Mouse (Mus musculus): Measurements from ENCODE around the gene Zbtb46.

Gene Zbtb46

DNA sequence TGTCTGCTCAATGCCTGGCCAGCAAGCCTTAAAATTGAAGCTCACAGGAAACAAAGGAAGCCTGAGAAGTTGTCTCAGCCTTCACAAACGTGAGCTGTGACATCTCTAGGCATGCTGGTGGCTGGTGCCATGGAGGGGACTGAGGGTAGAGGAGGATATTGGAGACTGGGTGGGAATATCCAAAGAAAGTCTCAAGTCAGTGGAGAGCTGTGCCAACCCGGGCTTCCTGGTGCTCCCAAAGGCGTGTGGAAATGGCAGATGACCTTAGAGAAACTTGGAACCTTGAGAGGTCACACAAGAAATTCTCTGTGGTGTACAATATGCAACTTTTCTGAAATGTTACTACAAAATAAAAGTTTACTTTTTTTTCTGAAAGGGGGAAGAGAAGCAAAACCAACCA, 6.2 kb upstream of the Zbtb46 start:
- no peak for DNase-seq (ENCODE audit: low read depth, low spot score)

DNA sequence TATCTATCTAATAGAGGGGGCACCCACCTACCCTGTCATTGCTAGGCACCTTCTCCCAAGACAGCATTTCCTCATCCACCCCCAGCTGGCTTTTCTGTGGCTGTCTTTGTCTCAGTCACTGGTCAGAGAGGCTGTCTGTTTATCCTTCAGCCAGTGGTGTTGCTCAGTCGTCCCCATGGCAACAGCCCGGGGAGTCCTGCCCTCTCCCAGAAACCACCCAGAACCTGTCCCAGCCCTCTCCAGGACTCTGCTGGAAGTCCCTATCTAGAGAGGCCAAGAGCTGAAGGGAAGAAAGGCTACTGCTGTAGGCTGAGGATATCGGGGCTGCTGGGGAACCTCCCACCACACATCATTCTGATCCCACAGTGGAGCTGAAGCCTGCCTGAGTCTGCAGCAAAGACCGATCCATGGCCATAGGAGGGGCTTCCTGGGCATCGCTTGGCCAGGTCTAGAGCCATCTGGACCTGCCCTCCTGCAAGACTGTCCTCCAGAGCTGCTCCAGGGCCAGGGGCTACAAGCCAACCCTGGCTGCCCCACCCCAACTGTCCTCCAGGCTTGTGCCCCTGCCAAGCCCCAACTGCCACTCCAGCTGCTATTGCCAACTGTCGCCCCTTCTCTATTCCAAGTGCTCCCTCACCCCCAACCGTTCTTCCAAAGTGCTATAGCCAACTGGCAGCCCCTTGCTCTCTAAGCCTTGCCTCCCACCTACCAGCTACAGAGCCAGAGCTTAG, 3.9 kb upstream of the Zbtb46 start:
- no peak for DNase-seq (ENCODE audit: low read depth, low spot score)

DNA sequence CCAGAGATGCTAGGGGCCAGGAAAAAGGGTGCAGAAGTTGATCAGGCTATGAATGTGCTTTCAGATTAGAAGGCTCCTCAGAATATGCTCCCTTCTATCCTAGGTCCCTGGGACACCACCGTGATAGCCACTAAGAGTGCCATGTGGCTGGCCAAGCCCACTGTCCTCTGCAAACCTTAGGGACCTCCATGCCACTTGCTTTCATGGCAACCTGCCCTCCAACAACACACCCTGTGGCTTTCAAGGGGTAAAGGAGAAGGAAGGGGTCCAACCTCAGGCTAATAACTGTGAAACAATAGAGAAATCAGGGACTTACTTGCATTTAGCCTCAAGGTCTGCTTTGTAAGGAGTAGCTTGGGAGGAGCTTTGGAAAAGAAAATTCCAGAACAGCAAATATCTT, 3.4 kb upstream of the Zbtb46 start:
- DNase-seq (ENCODE audit: low read depth, low spot score), result no peak

DNA sequence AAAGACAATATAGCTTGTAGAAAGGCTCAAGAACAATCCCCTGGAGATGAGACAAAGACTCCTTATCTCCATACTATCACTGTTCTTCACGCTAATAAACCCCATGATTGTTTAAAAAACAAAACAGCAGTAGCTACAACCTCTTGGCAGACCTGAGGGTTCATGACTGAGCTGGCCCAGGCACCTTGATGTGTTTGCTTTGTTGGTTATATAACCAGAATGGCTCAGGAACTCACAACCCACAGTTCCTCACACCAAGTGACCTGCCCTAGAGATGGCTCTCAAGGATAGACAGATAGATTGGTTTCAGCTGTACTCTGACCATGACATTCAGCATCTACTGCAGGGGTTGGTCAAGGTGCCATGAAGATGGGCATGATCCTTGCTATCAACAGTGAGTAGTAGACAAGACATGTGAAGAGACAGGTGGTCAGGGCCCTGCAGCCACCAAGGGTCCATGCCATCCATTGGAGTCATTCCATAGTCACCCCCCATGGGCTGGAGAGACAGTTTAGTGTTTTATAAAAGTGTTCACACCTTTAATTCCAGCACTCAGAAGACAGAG, 2.4 kb upstream of the Zbtb46 start:
- no peak for DNase-seq (ENCODE audit: low read depth, low spot score)

DNA sequence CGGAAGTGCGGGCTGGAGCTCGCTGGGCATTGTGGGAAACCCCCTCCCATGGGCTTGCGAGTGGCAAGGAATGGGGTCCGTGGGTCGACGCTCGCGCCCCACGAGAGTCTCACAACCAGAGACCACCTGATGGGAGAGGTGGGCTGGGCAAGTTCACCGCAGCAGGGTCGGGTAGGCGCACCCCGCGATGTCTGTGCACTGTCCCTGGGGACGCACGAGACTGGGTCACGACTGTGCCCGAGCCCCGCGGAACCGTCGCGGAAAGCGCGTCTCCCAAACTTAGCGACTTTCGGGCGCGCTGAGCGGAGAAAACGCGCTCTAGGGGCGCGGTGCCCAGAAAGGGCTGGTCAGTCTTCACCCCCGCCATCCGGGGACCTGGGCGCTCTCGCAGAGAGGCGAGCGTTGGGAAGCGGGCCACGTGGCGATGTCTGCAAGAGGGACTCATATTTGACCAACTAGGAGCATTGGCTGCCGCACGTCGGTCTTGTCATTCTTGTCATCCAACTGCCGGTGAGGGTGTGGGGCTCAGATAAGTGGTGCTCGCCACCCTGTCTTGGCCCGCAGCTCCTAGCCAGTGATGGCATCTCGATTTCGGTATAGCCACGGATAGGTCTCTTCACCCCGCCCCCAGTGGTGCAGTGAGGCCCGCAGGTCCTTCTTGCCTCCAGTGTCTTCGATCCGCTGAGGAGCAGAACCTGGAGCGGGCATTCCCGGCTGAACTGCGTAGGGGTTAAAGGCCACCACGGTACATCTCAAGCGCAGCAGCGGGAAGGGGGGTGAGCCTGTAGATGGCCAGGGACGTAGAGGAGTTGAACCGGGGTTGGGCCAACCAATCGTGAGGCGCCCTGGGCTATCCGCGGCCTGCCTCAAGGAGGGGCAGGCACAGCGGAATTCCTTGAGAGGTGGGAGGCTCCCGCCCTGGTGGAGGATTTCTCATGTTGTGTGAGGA, 721 bp upstream of the Zbtb46 start:
- no peak for DNase-seq (ENCODE audit: low read depth, low spot score)

DNA sequence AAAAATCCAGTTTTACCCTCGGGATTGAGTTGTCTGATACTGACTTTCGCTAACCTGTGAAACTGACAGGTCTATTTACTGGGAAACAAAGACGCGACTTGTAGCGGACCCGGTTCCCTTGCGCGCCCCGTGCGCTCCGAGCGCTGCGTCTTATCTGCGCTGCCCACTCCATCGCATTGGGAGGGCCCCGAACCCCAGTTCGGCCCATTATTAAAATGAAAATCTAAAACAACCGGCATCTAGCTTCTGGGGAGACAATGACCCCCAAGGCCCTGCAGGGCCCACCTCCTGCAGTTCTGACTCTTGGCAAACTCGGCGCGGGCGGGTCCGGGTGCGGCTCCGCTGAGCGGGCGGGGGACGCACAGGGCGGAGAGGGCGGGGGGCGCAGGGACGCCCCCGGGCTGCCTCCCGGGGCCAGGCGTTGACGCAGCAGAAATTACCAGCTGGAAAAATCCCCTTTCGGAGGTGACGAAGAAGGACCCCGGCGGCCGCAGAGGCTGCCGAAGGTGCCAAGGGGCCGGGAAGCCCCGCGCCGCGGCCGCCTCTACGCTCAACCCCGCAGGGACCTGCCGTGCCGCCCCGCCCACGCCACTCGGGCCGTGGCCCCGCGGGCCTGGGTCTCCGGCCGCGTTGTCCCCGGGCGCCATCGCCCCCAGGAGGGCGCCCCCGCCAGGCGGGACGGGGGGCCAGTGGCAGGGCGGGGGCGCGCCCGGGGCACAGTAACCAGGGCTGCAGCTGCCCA, 644 bp downstream of the Zbtb46 start:
- no peak for DNase-seq (ENCODE audit: low read depth, low spot score)

DNA sequence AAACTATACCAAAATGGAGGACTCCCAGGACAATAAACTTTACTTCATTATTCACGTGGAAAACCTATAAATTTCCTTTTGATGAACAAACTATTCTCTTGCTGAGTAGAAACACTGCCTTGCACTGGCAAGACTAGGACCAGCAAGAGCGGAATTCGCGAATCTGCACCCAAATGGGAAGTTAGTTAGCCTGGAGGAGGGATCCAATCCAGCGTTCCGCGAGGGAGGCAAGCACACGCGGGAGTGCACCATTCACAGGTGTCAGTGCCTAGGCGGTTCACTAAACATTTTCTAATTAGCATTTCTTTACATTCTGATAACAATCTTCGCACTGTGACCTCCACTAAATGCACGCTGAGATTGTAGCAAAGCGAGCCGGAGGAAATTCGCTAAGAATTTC, 1.4 kb downstream of the Zbtb46 start:
- DNase-seq (ENCODE audit: low read depth, low spot score), result no peak

DNA sequence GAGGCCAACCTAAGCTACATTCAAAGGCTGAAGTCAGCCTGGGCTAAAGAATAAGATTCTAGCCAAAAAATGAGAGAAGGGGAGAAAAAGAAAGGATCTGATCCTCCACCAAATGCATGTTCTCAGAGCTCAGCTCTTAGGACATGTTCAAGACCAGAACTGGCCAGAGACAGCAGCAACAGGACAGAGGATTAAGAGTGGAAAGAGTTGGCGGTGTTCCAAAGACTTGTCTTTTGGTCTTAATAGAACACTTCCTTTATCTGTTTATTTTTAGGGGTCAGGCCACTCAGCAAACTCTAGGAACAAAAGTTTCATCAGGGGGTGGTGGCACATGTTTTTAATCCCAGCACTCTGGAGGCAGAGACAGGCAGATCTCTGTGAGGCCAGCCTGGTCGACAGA, 3.3 kb downstream of the Zbtb46 start:
- DNase-seq (ENCODE audit: low read depth, low spot score), result no peak

DNA sequence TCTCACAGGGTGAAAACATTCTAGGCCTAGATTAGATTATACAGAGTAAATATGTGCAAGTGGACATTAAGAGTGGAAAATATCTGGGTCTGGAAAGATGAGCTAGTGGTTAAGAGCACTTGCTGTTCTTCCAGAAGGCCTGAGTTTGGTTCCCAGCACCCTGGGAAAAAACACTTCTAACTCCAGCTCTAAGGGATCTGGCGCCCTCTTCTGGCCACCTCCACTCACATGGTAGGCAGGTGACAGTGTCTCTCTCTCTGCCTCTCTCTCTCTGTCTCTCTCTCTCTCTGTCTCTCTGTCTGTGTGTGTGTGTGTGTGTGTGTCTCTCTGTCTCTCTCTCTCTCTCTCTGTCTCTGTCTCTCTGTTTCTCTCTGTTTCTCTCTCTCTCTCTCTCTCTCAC, 6.0 kb downstream of the Zbtb46 start:
- no peak for DNase-seq (ENCODE audit: low read depth, low spot score)

DNA sequence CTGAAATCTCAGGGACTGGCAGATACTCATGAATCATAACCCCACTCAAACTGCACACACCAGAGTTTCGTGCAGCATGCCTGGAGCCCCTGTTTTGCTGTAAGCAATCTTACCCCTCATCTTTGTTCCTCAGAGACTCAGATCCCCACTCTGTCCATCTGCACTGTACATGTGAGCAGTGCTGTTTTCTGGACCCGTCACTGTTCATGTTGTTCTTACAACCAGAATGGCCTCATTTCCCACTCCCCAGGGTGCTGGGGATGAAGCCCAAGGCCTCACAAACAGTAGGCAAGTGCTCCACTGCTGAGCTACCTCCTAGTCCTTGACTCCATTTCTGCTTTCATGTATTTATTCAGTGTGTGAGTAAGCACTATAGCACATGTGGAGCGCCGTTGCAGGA, 7.0 kb downstream of the Zbtb46 start:
- no peak for DNase-seq (ENCODE audit: low read depth, low spot score)

DNA sequence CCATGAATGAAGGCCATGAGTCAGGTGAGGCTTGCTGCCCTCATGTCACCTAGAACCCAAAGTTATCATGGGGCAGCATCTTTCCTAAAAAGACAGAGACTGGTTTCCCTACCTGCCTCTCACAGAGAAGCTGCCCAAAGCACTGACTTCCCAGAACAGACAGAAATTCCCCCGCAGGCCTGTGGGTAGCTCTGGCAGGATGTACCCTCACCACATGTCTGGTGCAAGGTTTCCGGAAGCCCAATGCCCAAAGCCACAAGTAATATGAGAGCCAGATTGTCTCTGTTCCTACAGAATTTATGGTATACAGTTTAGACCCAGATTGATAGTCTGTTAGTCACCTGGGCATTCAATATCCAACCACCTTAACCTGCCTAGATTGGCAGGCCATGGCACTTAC, 16.2 kb downstream of the Zbtb46 start:
- DNase-seq (ENCODE audit: low read depth, low spot score), result no peak

DNA sequence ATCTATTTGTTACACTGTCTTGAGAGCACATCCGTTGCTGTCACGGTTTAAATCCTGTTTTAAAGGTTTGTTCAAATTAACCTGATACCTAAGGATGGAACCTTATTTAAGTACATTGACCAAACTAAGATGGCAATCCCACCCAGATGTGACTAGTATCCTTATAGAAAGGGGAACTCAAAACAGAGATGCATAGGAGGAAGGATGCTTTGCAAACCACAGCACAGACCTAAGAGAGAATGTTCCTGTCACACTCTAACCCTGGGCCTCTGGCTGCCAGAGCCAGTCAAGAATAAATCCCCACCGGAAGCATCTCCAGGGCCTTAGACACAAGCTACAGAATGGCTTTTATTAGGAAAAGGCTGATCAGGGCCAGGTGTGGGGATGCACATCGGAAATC, 21.1 kb downstream of the Zbtb46 start:
- no peak for DNase-seq (ENCODE audit: low read depth, low spot score)

DNA sequence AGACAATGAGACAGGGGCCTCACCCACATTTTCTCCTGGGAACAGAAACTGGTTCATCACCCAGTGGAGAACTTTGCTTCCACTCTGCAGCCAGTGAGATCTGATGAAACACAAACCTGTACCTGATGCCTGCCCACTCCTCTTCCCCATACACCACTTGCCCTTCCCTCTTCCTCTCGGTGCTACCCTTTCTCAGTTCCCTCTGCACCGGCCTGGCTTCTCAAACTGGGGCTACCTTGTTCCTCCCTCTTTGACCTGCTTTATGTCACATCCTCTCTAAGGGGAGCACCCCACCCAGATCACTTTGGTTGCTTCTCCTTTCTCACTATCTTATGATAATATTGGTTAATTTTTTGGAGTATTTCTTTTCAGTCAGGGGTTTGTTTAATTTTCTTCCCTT, 23.0 kb downstream of the Zbtb46 start:
- DNase-seq (ENCODE audit: low read depth, low spot score), result no peak

DNA sequence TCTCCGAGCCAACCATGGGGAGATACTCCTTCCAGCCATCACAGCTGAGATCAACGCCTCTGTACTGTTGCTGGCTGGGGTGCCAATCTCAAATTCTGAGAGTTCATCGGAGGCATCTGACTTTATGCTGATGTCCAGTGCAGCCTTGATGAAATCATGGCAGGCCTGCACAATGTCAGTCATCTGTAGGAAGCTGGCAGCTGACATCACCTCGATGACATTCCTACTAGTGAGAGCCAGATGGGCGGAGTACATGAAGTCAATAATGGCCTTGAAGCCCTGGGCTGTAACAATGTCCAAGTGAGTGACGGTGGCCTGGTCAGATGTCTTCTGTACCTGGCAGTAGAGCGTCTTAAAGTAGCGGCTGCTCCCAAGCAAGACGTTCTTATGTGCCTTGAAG, 35.4 kb downstream of the Zbtb46 start:
- no peak for DNase-seq (ENCODE audit: low read depth, low spot score)

DNA sequence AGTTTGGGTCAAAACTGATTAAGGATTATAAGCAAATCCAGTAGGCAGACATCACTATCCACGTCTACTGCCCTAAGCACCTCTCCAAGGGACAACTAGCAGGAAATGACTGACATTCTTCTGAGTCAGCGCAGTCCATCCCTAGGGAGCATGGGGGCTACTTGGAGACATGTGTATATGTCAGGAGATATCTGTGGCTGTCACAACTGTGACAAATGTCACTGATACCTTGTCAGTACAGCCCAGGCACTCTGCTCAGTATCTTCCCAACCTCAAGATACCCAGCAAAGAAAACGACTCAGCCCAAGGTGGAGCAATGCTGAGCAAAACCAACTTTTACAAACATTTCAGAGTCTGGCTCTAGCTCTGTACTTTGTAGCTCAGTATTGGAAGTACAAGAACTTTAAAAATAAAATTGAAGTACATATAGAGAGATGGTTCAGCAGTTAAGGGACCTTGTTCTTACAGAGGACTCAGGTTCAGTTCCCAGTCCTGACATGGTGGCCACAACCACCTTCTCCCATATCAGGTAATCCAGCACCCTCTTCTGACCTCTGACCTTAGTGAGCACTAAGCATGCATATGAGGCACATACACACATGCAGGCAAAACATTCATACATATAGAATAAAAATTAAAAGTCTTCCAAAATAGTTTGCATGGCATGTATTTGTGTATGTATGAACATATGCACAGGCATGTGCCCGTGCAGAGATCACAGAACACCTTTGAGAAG, 38.2 kb downstream of the Zbtb46 start:
- DNase-seq (ENCODE audit: low read depth, low spot score), result no peak

DNA sequence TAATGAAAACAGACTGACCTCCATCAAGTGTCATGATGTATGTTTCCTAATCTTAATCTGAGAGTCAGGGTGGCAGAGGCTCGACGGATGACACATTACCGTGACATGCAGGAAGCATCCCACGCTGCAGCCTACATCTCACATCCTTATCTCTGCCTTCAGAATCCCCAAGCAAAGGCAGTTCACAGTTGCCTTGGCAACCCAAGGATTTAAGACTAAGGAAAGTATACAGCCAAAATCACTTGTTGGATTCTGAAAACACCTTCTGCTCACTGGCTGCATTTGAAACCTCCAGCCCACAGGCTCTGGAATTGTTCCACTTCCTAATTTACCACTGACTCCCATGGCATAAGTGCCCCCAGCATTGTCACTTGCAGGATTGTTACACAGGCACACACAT, 38.8 kb downstream of the Zbtb46 start:
- DNase-seq (ENCODE audit: low read depth, low spot score), result no peak

DNA sequence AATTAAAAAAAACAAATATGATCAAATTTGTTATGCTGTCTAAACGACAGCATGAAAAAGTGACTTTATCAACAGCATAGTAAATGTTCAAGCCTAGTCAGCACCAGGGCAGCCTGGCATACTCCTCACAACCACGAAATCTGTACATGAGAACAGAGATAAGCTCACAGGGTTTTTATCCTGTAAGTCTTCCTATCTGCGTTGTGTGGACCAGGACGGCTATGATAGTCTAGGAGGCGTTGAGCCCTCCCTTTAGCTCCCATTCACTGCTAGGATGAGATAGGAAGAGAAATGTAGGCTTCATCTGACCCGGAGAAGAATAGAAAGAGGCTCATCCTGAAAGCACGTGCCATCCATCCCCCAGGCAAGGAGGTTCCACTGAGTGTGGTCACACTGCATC, 39.9 kb downstream of the Zbtb46 start:
- no peak for DNase-seq (ENCODE audit: low read depth, low spot score)

DNA sequence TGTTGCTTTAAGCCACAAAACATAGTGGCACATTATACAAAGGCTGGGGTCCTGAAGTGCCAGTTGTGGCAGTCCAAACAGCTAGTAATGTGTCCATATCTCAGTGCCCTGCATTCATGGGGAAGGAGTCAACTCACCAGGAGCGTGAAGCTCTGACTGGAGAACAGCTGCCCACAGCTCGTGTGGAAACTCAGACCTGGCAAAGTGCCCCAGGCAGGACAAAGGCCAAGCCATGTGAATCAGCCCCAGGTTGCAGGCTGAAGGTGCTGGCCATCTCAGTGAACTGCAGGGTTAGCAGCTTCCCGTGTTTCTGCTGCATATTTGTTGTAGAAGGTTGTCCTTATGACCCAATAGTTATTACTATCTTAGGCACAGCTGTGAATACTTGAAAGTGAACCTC, 43.3 kb downstream of the Zbtb46 start:
- DNase-seq (ENCODE audit: low read depth, low spot score), result no peak

DNA sequence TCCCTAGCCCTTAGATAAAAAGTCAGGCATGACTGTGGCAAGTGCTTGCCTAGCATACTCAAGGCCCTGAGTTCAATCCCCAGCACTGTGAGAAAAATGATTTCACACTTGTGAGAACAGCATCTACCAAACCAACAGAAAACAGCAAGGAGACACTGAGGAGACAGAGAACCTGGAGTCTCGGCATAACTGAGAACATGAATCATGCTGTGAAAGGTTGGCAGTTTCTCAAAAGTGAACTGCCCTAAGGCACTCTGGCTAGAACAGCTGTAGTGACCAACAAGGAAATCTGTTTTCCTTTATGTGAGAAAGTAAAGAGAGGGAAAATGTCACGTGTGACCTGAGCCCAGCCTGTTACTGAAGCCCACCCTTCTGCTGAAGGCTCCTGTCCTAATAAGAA, 46.1 kb downstream of the Zbtb46 start:
- no peak for DNase-seq (ENCODE audit: low read depth, low spot score)

DNA sequence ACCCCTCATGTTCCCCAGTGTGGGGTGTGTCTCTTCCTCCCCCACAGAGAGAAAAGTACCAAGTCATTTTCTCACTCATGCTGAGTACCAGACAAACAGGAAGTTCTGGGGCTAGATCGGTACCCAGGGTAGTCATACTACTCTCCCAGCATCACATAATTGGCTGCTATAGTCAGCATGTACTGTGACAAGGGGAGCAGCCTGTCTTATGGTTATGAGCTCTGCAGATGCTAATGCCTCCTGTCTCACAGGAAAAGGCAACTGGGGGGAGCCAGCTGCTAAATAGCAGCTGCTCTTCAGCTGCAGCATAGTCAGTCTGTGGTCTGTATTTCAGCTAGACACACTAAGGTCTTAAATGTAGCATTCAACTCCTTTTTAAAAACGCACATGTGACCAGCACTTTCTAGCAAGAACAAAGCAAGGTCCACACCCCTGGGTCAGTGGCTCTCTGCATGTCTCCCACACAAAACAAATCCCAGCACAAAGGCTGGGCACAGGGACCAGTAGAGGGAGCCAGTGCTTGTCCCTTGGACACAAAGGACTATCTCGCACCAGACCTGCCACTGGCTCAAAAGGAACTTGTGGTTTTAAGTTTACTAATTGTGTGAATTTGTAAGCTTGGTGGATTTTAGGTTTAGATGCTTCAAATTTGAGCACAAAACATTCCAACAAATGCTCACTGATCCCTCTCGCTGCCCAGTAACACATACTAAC, 48.3 kb downstream of the Zbtb46 start:
- DNase-seq (ENCODE audit: low read depth, low spot score), result peak; percentile 43

DNA sequence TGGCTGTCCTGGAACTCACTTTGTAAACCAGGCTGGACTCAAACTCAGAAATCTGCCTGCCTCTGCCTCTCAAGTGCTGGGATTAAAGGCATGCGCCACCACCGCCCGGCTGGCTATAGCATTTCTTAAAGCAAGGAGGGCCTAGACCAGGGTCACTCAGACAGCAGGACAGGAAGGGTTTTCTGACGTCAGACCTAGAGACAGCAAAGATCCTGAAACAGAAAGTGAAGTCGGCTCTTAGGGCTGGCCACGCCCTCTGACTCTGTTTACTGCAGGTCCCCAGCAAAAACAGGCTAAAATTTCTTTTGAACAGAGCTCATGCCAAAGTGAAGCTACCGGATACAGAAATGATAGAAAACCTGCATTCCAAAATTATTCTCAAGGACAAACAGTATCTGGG, 49.6 kb downstream of the Zbtb46 start:
- DNase-seq (ENCODE audit: low read depth, low spot score), result no peak
